Mouse (Mus musculus) hindbrain, embryonic 13.5 days (tissue): Measurements from ENCODE around the gene Ift172. TPM values are rescaled to one million over a fixed set of nuclear protein-coding genes. Genes with fewer than 3 reads are reported as not detected.

Experiments
- ATAC-seq: fragments of 200-750 bp; cut with Nextera tagmentation; 2 replicates; pipeline ENCODE4 v1.8.0; 2017; ENCODE audit warnings: moderate TSS enrichment; ENCODE audit not compliant: low FRiP score
- H3K27ac ChIP-seq: fragments of 300-500 bp; sonication (generic); 2 replicates; pipeline ENCODE4 v1.5.1; 2015; ENCODE audit warnings: inconsistent platforms, mild to moderate bottlenecking, moderate library complexity
- H3K27me3 ChIP-seq: fragments of 300-500 bp; sonication (generic); 2 replicates; pipeline ENCODE4 v1.6.1; 2015; ENCODE audit warnings: mild to moderate bottlenecking, inconsistent platforms
- H3K36me3 ChIP-seq: fragments of 300-500 bp; sonication (generic); 2 replicates; pipeline ENCODE4 v1.6.1; 2015; ENCODE audit warnings: mild to moderate bottlenecking, inconsistent platforms
- H3K4me1 ChIP-seq: fragments of 300-500 bp; sonication (generic); replicated peaks from 2 replicates; pipeline ENCODE4 v1.6.1; 2015; ENCODE audit warnings: inconsistent platforms
- H3K4me2 ChIP-seq: fragments of 300-500 bp; sonication (generic); 2 replicates; pipeline ENCODE4 v1.6.1; 2015; ENCODE audit warnings: inconsistent platforms, mild to moderate bottlenecking, moderate library complexity
- H3K4me3 ChIP-seq: fragments of 300-500 bp; sonication (generic); 2 replicates; pipeline ENCODE4 v1.5.1; 2015; ENCODE audit warnings: mild to moderate bottlenecking, inconsistent platforms
- H3K9ac ChIP-seq: fragments of 300-500 bp; sonication (generic); 2 replicates; pipeline ENCODE4 v1.6.1; 2015; ENCODE audit warnings: mild to moderate bottlenecking, inconsistent platforms
- H3K9me3 ChIP-seq: fragments of 300-500 bp; sonication (generic); 2 replicates; pipeline ENCODE4 v1.6.1; 2016; ENCODE audit warnings: inconsistent platforms
- WGBS: fragments of 180-500 bp; shearing (Covaris S2); methylation state at CpG from one replicate; pipeline ENCODE4 v1.1.7; 2015; 5-methylcytosine and 5-hydroxymethylcytosine counted together
- polyA plus RNA-seq: library from polyadenylated mRNA; unstranded; fragments of >200 nt; fragmentation: Nextera tagmentation; extraction: Ambion mirVana; gene quantifications from 2 replicates; pipeline ENCODE4 v1.2.1, GENCODE M21; 2015

Gene Ift172
- polyA plus RNA-seq, 1 experiment from 2014 or later = 34.6 TPM

DNA sequence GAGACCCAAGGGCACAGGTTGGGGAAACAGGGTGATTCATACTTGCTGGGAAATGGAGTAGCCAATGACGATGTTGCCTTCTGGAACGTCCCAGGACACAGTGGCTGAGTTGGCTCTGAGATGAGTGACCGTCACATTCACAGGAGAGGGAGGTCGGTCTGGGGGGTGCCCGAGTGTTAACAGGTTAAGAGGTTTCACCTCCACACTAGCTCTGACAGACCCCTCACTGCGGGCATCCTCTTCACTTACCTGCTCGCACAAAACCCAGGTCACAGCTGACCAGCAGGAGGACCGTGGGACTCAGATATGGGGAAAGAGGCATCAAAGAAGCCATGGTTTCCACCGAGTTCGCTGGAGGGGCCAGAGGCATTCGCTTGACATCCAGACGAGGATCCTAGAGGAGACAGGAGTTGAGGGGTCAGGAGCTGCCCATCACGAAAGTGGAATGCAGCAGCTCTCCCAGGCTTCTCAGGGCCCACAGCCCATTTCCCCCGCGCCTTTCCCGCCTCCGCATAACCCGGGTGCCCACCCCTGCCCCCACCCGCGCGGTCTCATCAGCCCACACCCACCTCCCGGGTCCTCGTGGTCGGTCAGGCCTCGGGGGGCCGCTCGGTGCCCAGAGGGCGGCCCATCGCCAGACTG, 4.2 kb upstream of the Ift172 start:
- Histone ChIP-seq H3K9ac (peak overlapping the region; percentile 99), H3K4me1 (peaks cover 40% of the 10 kb centered on the region), H3K36me3 (peaks cover 18% of the 10 kb centered on the region), H3K27ac (peak overlapping the region; percentile 90), H3K4me2 (peak overlapping the region; percentile 81), H3K27me3 (peaks cover 8% of the 10 kb centered on the region), H3K4me3 (peak overlapping the region; percentile 89), H3K9me3 (no peaks in the 10 kb centered on the region)
- 4% methylated on average over 29 of the region's 29 CpGs for WGBS
- peak; percentile 46 for ATAC-seq

DNA sequence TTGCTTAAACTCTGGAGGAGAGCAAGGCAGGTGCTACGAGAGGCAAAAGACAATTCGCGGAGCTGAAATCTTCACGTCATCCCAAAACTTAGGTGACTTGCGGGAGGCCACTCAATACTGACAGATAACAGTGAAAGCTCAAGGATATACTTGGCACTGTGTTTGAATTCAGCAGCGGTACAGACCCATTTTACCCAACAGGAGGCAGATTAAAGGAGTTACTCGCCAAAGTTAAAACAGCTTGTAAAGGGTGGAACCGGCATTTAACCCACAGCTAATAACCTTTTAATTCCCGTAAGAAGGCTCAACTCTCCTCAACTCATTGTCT, 409 bp upstream of the Ift172 start:
- ATAC-seq = no peak

DNA sequence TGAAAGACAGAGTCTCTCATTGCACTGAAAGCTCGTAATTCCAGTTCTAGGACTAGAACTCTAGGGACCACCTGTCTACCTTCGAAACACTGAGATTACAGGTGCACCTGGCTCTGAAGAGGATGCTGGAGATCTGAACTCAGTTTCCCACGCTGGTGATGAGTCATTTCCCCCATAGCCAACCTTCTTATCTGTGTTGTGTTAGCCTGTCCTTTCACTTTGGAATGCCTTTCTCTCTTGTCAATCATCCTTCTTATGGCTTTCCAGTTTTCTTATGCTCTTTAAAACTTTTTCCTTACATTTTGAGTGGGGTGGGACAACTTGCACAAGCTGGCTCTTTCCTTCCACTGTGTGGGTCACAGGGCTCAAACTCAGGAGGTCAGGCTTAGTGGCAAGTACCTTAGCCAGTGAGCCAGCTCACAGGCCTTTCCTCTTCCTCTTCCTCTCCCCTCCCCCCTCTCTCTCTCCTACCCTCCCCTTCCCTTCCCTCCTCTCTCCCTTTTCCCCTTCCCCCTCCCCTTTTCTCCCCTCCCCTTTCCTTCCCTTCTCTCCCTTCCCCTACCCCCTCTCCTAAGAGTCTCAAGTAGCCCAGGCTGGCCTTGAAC, 1.2 kb downstream of the Ift172 start:
- peak overlapping the region; percentile 51; the same call in 1 of the 2 replicates for H3K4me3 ChIP-seq
- no peaks in the 10 kb centered on the region for H3K9me3 ChIP-seq
- ATAC-seq = no peak
- H3K9ac ChIP-seq = peak overlapping the region; percentile 71
- peaks cover 42% of the 10 kb centered on the region for H3K36me3 ChIP-seq
- no peaks in the 10 kb centered on the region for H3K27me3 ChIP-seq
- WGBS = 88% methylated on average over 3 of the region's 3 CpGs
- peak overlapping the region; percentile 78 for H3K4me2 ChIP-seq
- H3K27ac ChIP-seq = no peak overlapping the region
- peaks cover 43% of the 10 kb centered on the region for H3K4me1 ChIP-seq

More for the DNA sequence above, 409 bp upstream of the Ift172 start:
- WGBS = 7% methylated on average over 9 of the region's 9 CpGs
- H3K4me3 ChIP-seq = peak overlapping the region; percentile 51
- no peaks in the 10 kb centered on the region for H3K9me3 ChIP-seq
- H3K36me3 ChIP-seq = peaks cover 26% of the 10 kb centered on the region
- H3K4me2 ChIP-seq = peak overlapping the region; percentile 78
- H3K27ac ChIP-seq = peak overlapping the region; percentile 88
- no peaks in the 10 kb centered on the region for H3K27me3 ChIP-seq
- peaks cover 48% of the 10 kb centered on the region for H3K4me1 ChIP-seq
- peak overlapping the region; percentile 66 for H3K9ac ChIP-seq

GRCm38 (mm10) chr5:31288655-31289054, 2.3 kb downstream of the Ift172 start:
- Histone ChIP-seq H3K27ac (no peak overlapping the region), H3K9ac (no peak overlapping the region), H3K4me1 (peaks cover 32% of the 10 kb centered on the region), H3K9me3 (no peaks in the 10 kb centered on the region), H3K27me3 (no peaks in the 10 kb centered on the region), H3K4me2 (no peak overlapping the region), H3K4me3 (no peak overlapping the region), H3K36me3 (peaks cover 49% of the 10 kb centered on the region)
- WGBS = 85% methylated on average over 3 of the region's 3 CpGs
- no peak for ATAC-seq

DNA sequence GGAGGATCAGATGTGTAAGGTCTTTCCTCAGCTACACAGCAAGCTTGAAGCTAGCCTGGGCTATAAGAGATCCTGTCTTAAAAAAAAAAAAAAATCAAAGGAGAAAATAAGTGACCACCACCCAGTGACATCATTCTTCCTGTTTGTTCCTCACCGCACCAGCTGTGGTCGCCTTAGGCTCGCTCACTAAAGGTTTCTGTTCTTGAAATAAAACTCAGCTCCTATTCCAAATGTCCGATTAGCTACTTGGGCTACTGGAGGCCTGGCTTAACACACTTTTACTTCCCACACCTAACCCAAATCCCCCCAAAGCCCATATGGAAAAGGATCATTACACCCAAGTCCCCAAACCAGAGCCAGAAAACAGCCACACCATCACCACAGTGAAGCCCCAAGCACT, 2.7 kb downstream of the Ift172 start:
- peaks cover 28% of the 10 kb centered on the region for H3K4me1 ChIP-seq
- no peak overlapping the region for H3K27ac ChIP-seq
- no peak for ATAC-seq
- no peaks in the 10 kb centered on the region for H3K27me3 ChIP-seq
- H3K9me3 ChIP-seq = no peaks in the 10 kb centered on the region
- WGBS = 88% methylated on average over 4 of the region's 4 CpGs
- no peak overlapping the region for H3K9ac ChIP-seq
- peaks cover 49% of the 10 kb centered on the region for H3K36me3 ChIP-seq
- H3K4me2 ChIP-seq = no peak overlapping the region
- H3K4me3 ChIP-seq = no peak overlapping the region

DNA sequence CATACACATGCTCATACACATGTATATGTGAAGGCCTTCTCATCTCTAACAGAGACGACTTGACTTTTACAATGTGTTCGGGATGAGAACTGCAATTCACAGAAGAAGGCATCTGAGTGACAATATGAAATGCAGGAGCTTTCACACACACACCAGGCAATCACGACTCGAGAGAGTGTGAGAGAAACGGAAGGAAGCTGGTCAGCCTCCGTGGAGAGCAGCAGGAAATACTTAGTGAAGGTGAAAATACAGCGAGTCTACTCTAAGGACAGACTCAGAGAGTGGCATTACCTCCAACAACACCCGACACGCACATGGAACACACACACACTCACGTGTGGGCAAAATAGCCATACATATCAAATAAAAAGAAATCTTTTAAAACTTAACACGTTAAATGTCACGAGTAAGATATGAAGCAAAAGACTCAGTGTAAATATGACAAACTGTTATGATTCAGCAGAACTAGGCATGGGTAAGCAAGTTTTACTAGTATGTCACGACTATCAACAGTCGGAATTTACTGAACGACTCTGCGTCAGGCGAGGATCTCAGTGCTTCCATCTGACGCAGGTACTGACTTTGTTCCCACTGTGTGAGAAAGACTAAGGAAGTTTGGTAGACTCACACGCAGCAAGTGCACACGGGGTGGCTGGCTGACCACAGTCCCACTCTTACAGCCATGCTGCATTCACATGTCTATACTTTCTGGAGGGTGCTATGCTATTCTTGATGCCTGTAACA, 11.5 kb downstream of the Ift172 start:
- H3K27me3 ChIP-seq = no peaks in the 10 kb centered on the region
- 91% methylated on average over 20 of the region's 20 CpGs for WGBS
- H3K4me1 ChIP-seq = no peaks in the 10 kb centered on the region
- H3K9ac ChIP-seq = no peak overlapping the region
- no peak for ATAC-seq
- no peak overlapping the region for H3K27ac ChIP-seq
- no peaks in the 10 kb centered on the region for H3K9me3 ChIP-seq
- H3K4me2 ChIP-seq = no peak overlapping the region
- no peak overlapping the region for H3K4me3 ChIP-seq
- H3K36me3 ChIP-seq = peaks cover 92% of the 10 kb centered on the region

DNA sequence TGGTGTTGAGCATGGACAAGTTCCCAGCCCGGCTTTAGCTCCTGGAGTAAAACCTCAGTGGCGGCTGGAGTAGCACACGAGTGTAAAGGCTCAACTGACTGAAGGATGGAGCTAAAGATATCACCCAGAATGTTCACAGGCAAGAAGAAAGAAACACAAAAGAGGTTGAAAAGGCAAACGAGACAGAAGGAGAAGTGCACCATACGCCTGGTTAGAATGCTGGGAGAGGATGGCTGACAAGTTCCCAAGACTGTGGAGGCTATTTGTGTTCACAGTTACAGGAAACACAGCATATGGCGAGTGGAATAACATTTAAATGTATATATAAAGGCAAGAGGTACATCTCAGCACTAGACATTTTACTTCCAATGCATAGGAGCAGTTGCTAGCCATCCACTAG, 17.9 kb downstream of the Ift172 start:
- Histone ChIP-seq H3K27ac (no peak overlapping the region), H3K4me2 (no peak overlapping the region), H3K36me3 (peaks cover 84% of the 10 kb centered on the region), H3K9ac (no peak overlapping the region), H3K4me1 (no peaks in the 10 kb centered on the region), H3K9me3 (no peaks in the 10 kb centered on the region), H3K27me3 (no peaks in the 10 kb centered on the region), H3K4me3 (no peak overlapping the region)
- 89% methylated on average over 6 of the region's 6 CpGs for WGBS
- ATAC-seq = no peak

GRCm38 (mm10) chr5:31267686-31268085, 23.2 kb downstream of the Ift172 start:
- Histone ChIP-seq H3K9me3 (no peaks in the 10 kb centered on the region), H3K4me1 (no peaks in the 10 kb centered on the region), H3K4me2 (no peak overlapping the region), H3K9ac (no peak overlapping the region), H3K4me3 (no peak overlapping the region), H3K36me3 (peaks cover 95% of the 10 kb centered on the region), H3K27ac (no peak overlapping the region), H3K27me3 (no peaks in the 10 kb centered on the region)
- no peak for ATAC-seq
- 64% methylated on average over 6 of the region's 6 CpGs for WGBS

DNA sequence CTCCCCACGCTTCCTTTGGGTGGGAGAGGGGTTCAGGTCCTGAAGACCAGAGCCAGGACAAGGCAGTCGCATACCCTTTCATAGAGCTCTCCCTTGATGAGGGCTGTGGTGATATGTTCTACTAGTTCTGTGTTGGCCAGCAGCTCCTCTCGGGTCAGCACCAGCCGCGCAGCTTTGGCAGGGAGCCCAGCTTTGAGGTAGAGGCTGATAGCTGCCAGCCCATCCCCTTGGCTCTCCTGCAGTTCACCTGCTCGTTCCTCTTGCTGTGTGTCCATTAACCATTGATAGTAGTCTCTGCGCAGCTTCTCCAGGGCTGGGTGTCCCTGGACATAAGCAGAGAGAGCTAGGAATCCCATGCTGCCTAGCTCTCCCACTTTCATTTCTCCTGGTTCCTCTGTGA, 24.8 kb downstream of the Ift172 start:
- Histone ChIP-seq H3K4me2 (no peak overlapping the region), H3K9ac (no peak overlapping the region), H3K36me3 (peaks cover 96% of the 10 kb centered on the region), H3K4me3 (no peak overlapping the region), H3K4me1 (no peaks in the 10 kb centered on the region), H3K9me3 (no peaks in the 10 kb centered on the region), H3K27ac (no peak overlapping the region), H3K27me3 (no peaks in the 10 kb centered on the region)
- no peak for ATAC-seq
- 93% methylated on average over 7 of the region's 7 CpGs for WGBS

DNA sequence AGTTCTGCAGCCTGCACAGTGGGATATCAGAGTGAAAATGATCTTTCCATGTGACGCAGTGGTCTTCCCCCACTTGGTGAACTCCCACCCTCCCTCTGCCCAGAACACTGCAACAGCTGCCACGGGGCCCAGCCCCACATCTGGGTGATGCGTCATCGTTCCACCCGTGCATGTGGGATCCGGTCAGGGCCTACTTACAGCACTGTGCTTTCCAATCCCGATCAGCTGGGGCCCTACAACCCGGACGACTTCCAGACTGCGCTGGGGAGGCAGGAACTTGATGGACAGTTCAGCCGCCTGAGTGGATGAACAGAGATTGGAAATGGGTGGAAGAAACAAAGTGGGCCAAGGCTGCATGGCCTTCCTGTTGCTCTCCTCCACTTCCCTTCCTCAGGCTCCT, 33.3 kb downstream of the Ift172 start:
- Histone ChIP-seq H3K9ac (no peak overlapping the region), H3K27me3 (no peaks in the 10 kb centered on the region), H3K4me2 (no peak overlapping the region), H3K9me3 (no peaks in the 10 kb centered on the region), H3K4me3 (no peak overlapping the region), H3K4me1 (no peaks in the 10 kb centered on the region), H3K27ac (no peak overlapping the region), H3K36me3 (peaks cover 92% of the 10 kb centered on the region)
- WGBS = 94% methylated on average over 11 of the region's 11 CpGs
- no peak for ATAC-seq

- H3K27me3 ChIP-seq = 0 out of 2 replicates have a peak, but pooled peaks cover 8% of the 10 kb centered on the region
- H3K9ac ChIP-seq = no peak overlapping the region
- no peak overlapping the region for H3K27ac ChIP-seq
- no peak overlapping the region for H3K4me2 ChIP-seq
- no peak for ATAC-seq
- no peaks in the 10 kb centered on the region for H3K9me3 ChIP-seq
- H3K4me1 ChIP-seq = peaks cover 8% of the 10 kb centered on the region
- peaks cover 92% of the 10 kb centered on the region for H3K36me3 ChIP-seq
- 86% methylated on average over 2 of the region's 2 CpGs for WGBS
- no peak overlapping the region for H3K4me3 ChIP-seq
Measured at GRCm38 (mm10) chr5:31255971-31256370, 34.9 kb downstream of the Ift172 start.

- Histone ChIP-seq H3K36me3 (peaks cover 92% of the 10 kb centered on the region), H3K4me1 (peaks cover 8% of the 10 kb centered on the region), H3K9me3 (no peaks in the 10 kb centered on the region), H3K9ac (no peak overlapping the region), H3K27me3 (0 out of 2 replicates have a peak, but pooled peaks cover 9% of the 10 kb centered on the region), H3K4me3 (no peak overlapping the region), H3K4me2 (no peak overlapping the region), H3K27ac (no peak overlapping the region)
- WGBS = 95% methylated on average over 2 of the region's 2 CpGs
- no peak for ATAC-seq
Measured at GRCm38 (mm10) chr5:31255381-31255780, 35.5 kb downstream of the Ift172 start.
